Comparison of ENCODE assay signal across 28 mouse cellular contexts in genomic region chr11:36420047-36420446, GRCm38 (mm10).
A peak's percentile ranks its signal among the peaks of the same experiment; 100 is the strongest.
DNase-seq lines count a peak whose midpoint lies in the region; ATAC-seq and TF ChIP-seq lines count a peak whose summit lies in the region.
"Had no signal": no experiment of that assay in that cellular context is flagged by ENCODE, and none has a peak within 500 bp of the region (broad histone marks: within the 10 kb centered on the region; RNA-seq: fewer than 3 reads in every experiment).

No protein-coding gene starts in this region.

- no peak for ATAC-seq in kidney, postnatal 0 days (replicated peaks; ENCODE audit: low FRiP score, low read depth)
- ATAC-seq in neural tube, embryonic 13.5 days (ENCODE audit: low read depth) = peak; percentile 75; the same call in 1 of the 2 replicates
- peak; percentile 56; the same call in 1 of the 2 replicates for ATAC-seq in neural tube, embryonic 14.5 days (ENCODE audit: low read depth)
- ATAC-seq: CD4-positive, CD25-positive, alpha-beta regulatory T cell, adult 4 months; forebrain, embryonic 15.5 days had no signal

- H3K4me3 ChIP-seq in kidney, postnatal 0 days (replicated peaks; ENCODE audit: low read depth, low read length) = no peak overlapping the region
- H3K4me3 ChIP-seq in neural tube, embryonic 13.5 days = no peak overlapping the region
- no peak overlapping the region for H3K4me3 ChIP-seq in neural tube, embryonic 14.5 days (ENCODE audit: low read depth, low read length)
- H3K4me3 ChIP-seq: embryonic facial prominence, embryonic 10.5 days; embryonic facial prominence, embryonic 13.5 days; erythroblast, embryonic 14.5 days; forebrain, embryonic 12.5 days; forebrain, embryonic 15.5 days; heart, embryonic 12.5 days; heart, embryonic 15.5 days; hindbrain, embryonic 10.5 days; hindbrain, embryonic 15.5 days had no signal

- no peak overlapping the region for H3K27ac ChIP-seq in kidney, postnatal 0 days
- no peak overlapping the region for H3K27ac ChIP-seq in neural tube, embryonic 13.5 days (replicated peaks)
- H3K27ac ChIP-seq in neural tube, embryonic 14.5 days (ENCODE audit: low read depth, low read length) = no peak overlapping the region; the same call in 1 of the 2 replicates
- H3K27ac ChIP-seq: embryonic facial prominence, embryonic 10.5 days; embryonic facial prominence, embryonic 13.5 days; forebrain, embryonic 12.5 days; forebrain, embryonic 15.5 days; heart, embryonic 15.5 days; hindbrain, embryonic 10.5 days; hindbrain, embryonic 15.5 days had no signal

- H3K36me3 ChIP-seq in kidney, postnatal 0 days (ENCODE audit: insufficient read depth, low read length) = no peaks in the 10 kb centered on the region
- H3K36me3 ChIP-seq in neural tube, embryonic 13.5 days = no peaks in the 10 kb centered on the region
- H3K36me3 ChIP-seq in neural tube, embryonic 14.5 days (ENCODE audit: control insufficient read depth, insufficient read depth, low read length) = no peaks in the 10 kb centered on the region
- H3K36me3 ChIP-seq: embryonic facial prominence, embryonic 10.5 days; embryonic facial prominence, embryonic 13.5 days; forebrain, embryonic 12.5 days; forebrain, embryonic 15.5 days; heart, embryonic 12.5 days; heart, embryonic 15.5 days; hindbrain, embryonic 10.5 days; hindbrain, embryonic 15.5 days had no signal

- H3K27me3 ChIP-seq in kidney, postnatal 0 days (ENCODE audit: insufficient read depth, low read length) = no peaks in the 10 kb centered on the region
- no peaks in the 10 kb centered on the region for H3K27me3 ChIP-seq in neural tube, embryonic 13.5 days
- H3K27me3 ChIP-seq in neural tube, embryonic 14.5 days (ENCODE audit: control insufficient read depth, insufficient read depth, low read length) = no peaks in the 10 kb centered on the region
- H3K27me3 ChIP-seq: embryonic facial prominence, embryonic 13.5 days; forebrain, embryonic 12.5 days; forebrain, embryonic 15.5 days; heart, embryonic 12.5 days; heart, embryonic 15.5 days; hindbrain, embryonic 15.5 days had no signal

- peak; percentile 37 for DNase-seq in kidney, postnatal 0 days (ENCODE audit: low spot score)
- no peak for DNase-seq in kidney, postnatal 25 days
- DNase-seq in neural tube, embryonic 10.5 days (ENCODE audit: extremely low spot score, low spot score) = no peak
- peak; percentile 29 for DNase-seq in brain, embryonic 14.5 days (ENCODE audit: low read depth)
- no peak for DNase-seq in layer of hippocampus, postnatal 10 days (ENCODE audit: low spot score in 2 of 2)
- DNase-seq: adrenal gland, adult 2 months; adrenal gland, postnatal 14 days; cerebellum, adult 11-12 months; cerebellum, adult 8-10 months; cerebellum, postnatal 10 days; cerebellum, postnatal 36 days; embryo, embryonic 11 days; gastrocnemius, postnatal 25 days; heart, adult 18-20 months; heart, postnatal 10 days; heart, postnatal 36 days had no signal

- no peak for TF ChIP-seq POLR2A in brain, embryonic 14.5 days (IDR thresholded peaks at IDR 0.05; ENCODE audit: borderline replicate concordance, extremely low read depth, insufficient read depth, insufficient read length, poor library complexity, severe bottlenecking)

- no peak overlapping the region for H3K4me2 ChIP-seq in kidney, postnatal 0 days (ENCODE audit: low read length)
- H3K4me2 ChIP-seq in neural tube, embryonic 13.5 days = no peak overlapping the region
- H3K4me2 ChIP-seq in neural tube, embryonic 14.5 days (ENCODE audit: low read depth, low read length) = no peak overlapping the region
- H3K4me2 ChIP-seq: embryonic facial prominence, embryonic 13.5 days; forebrain, embryonic 12.5 days; forebrain, embryonic 15.5 days; heart, embryonic 12.5 days; heart, embryonic 15.5 days; hindbrain, embryonic 15.5 days had no signal

- TF ChIP-seq CTCF in kidney, postnatal 0 days (IDR thresholded peaks at IDR 0.05; ENCODE audit: low read depth) = no peak
- TF ChIP-seq CTCF in brain, embryonic 14.5 days (IDR thresholded peaks at IDR 0.05; ENCODE audit: borderline replicate concordance, extremely low read depth, insufficient read depth, insufficient read length) = no peak

- H3K9ac ChIP-seq in kidney, postnatal 0 days (ENCODE audit: low read depth, low read length) = no peak overlapping the region
- no peak overlapping the region for H3K9ac ChIP-seq in neural tube, embryonic 13.5 days
- H3K9ac ChIP-seq in neural tube, embryonic 14.5 days (replicated peaks; ENCODE audit: low read depth, low read length) = no peak overlapping the region
- H3K9ac ChIP-seq: embryonic facial prominence, embryonic 13.5 days; forebrain, embryonic 12.5 days; forebrain, embryonic 15.5 days; heart, embryonic 12.5 days; heart, embryonic 15.5 days; hindbrain, embryonic 15.5 days had no signal

- WGBS in kidney, postnatal 0 days = 61% methylated on average over 7 of the region's 7 CpGs
- WGBS in neural tube, embryonic 13.5 days = 27% methylated on average over 7 of the region's 7 CpGs
- 23% methylated on average over 7 of the region's 7 CpGs for WGBS in neural tube, embryonic 14.5 days

- no peaks in the 10 kb centered on the region for H3K9me3 ChIP-seq in kidney, postnatal 0 days (replicated peaks; ENCODE audit: low read length)
- no peaks in the 10 kb centered on the region for H3K9me3 ChIP-seq in neural tube, embryonic 13.5 days
- H3K9me3 ChIP-seq in neural tube, embryonic 14.5 days (ENCODE audit: control insufficient read depth, low read length) = no peaks in the 10 kb centered on the region
- H3K9me3 ChIP-seq: embryonic facial prominence, embryonic 10.5 days; embryonic facial prominence, embryonic 13.5 days; forebrain, embryonic 12.5 days; forebrain, embryonic 15.5 days; heart, embryonic 12.5 days; heart, embryonic 15.5 days; hindbrain, embryonic 10.5 days; hindbrain, embryonic 15.5 days had no signal

- no peaks in the 10 kb centered on the region for H3K4me1 ChIP-seq in kidney, postnatal 0 days (replicated peaks; ENCODE audit: insufficient read depth, low read length)
- H3K4me1 ChIP-seq in neural tube, embryonic 13.5 days (replicated peaks) = peaks cover 16% of the 10 kb centered on the region
- H3K4me1 ChIP-seq in neural tube, embryonic 14.5 days (ENCODE audit: control insufficient read depth, insufficient read depth, low read length) = peaks cover 8% of the 10 kb centered on the region; the same call in 1 of the 2 replicates
- H3K4me1 ChIP-seq: embryonic facial prominence, embryonic 10.5 days; embryonic facial prominence, embryonic 13.5 days; forebrain, embryonic 15.5 days; heart, embryonic 12.5 days; heart, embryonic 15.5 days had no signal

Comparison
In these comparisons a context has a peak if more than half of its experiments do, and no peak if none do; other contexts are left out.
1. DNase-seq: peak in kidney, postnatal 0 days (single experiment) and brain, embryonic 14.5 days (single experiment); none in kidney, postnatal 25 days (0 of 2), neural tube, embryonic 10.5 days (single experiment) and layer of hippocampus, postnatal 10 days (0 of 2).